Mouse (Mus musculus): ENCODE measurements around the gene Clip4. TPM values are rescaled to one million over a fixed set of nuclear protein-coding genes. Genes with fewer than 3 reads are reported as not detected.

Clip4 gene
- not detected for total RNA-seq (2023)

GRCm38 (mm10) chr17:71768173-71768572, at the start of gene Clip4:
Gene Clip4, plus strand, starts transcription at chr17:71768473.

GRCm38 (mm10) chr17:71752831-71753230, 15.4 kb upstream of the Clip4 start, which contains the start of gene Pcare:
Gene Pcare, minus strand, starts transcription at chr17:71752894.

Other genes starting within 250 kb of the Clip4 start
- 18.7 TPM for gene Ndc80, start 241.6 kb upstream of the Clip4 start, total RNA-seq (2023)
- gene Spdya, start 216.4 kb upstream of the Clip4 start, total RNA-seq (2023), result not detected
- gene Wdr43, start 152.6 kb upstream of the Clip4 start, total RNA-seq (2023), result 137 TPM
- gene Togaram2, start 95.2 kb upstream of the Clip4 start, total RNA-seq (2023), result not detected
- gene Pcare, start 15.6 kb upstream of the Clip4 start, total RNA-seq (2023), result not detected